Mouse (Mus musculus): ENCODE results near the gene Fap.

Fap gene

DNA sequence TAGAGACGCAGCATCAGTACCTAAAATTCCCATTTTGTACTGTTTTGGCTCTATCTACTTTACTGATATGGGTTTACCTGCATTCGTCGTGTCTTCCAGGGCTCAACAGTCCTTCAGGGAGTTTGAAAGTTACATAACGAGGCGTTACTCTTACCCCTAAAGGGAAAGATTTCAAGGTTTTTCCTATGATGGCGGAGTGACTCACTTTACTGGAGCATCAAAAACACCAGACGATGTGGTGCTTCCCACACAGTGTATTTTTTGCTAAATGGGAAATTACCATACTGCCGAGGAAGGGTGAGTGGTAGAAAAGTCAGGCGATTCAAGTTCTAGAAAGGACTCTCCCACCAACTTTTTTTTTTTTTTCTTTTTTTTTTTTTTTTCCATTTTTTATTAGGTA lies 47.5 kb downstream of the Fap start:
- no peak for DNase-seq (ENCODE audit: low read depth, low spot score)

DNA sequence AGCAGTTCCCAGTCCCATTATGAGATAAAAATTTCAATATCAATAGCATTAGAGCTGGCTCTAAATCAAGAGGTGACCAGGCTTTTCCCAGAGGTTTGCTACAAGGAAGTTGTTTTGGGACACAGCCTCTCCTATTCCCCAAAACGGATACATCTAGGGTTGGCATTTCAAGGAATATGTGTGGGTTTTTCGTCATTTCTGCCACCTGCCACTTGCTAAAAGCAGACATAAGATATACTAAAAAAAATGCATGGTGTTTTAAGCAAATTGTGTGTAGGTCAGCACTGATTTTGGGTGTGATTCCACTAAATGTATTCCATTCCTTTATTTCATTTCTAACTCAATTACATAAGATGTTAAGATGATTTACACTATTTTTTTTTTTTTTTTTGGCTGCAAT lies 56.1 kb downstream of the Fap start:
- no peak for DNase-seq (ENCODE audit: low read depth, low spot score)

DNA sequence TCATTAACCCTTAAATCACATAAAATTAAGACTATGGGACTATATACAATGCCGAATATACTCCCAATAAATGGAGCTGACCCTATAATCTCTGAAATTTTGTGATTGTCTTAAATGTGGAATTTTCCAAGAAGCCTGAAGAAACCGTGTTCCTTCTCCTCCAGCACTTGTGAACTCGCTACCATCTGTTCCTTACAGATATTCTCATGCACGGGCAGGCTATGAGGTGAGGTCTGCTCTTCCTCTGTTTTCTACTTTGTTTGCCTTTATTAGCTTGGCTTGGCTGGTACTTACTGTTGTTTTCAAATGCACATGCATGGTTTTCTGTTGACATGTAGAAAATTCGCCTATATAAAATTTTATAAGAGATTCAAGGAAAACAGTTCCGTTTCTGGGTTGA lies 59.4 kb downstream of the Fap start:
- DNase-seq (ENCODE audit: low read depth, low spot score) = no peak

DNA sequence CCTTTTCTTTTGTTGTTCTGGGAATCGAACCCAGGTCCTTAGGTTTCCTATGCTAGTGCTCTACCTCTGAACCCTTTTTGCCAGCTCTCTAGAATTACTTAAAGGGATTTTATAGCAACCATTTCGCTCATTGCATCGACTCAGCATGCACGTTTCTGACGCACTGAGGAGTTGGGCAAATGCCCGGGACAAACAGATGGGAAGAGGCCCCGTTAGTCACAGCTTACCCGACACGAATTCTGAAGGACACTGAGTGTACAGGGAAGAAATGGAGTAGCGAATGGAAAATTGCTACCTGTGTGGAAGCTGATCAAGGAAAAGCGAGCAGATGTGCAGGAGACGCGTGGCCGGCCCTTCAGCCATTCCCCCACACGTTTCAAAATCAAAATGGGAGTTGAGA lies 60.4 kb downstream of the Fap start:
- DNase-seq (ENCODE audit: low read depth, low spot score) = no peak

DNA sequence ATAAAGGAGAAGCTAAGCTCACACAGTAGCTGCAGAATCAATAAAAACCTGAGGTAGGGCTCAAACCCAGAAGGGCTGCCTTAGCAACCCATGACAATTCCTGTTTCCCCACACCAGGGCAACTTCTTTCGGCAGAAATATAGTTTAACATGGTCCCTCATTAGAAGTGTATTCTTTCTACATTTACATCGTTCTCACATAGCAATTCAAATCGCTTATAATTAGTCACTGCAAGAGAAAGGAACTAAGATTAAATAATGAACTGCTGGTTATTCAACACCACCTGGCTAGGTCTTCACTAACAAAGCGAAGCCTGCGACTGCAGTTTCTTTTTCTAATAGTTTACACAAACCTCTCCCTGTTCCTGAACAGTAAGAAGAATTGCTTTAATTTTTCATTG lies 66.7 kb downstream of the Fap start:
- no peak for DNase-seq (ENCODE audit: low read depth, low spot score)

DNA sequence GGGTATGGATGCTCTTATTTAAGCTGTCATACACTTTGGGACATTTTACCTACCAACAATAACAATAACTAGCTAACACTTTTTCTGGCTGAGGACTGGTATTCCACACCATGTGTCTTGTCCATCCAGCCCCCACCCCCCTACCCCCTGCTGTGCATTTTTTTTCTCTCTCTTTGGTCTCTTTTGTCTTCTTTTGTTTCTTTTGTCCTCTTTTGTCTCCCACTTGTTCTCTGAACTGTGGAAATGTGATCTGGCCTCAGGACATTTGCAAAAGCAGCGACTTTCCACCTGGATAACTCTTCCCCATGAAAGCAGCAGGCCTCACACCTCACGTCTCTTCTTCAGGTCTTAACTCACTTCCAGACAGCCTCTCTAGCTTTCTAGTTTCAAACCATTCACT lies 67.4 kb downstream of the Fap start:
- no peak for DNase-seq (ENCODE audit: low read depth, low spot score)

DNA sequence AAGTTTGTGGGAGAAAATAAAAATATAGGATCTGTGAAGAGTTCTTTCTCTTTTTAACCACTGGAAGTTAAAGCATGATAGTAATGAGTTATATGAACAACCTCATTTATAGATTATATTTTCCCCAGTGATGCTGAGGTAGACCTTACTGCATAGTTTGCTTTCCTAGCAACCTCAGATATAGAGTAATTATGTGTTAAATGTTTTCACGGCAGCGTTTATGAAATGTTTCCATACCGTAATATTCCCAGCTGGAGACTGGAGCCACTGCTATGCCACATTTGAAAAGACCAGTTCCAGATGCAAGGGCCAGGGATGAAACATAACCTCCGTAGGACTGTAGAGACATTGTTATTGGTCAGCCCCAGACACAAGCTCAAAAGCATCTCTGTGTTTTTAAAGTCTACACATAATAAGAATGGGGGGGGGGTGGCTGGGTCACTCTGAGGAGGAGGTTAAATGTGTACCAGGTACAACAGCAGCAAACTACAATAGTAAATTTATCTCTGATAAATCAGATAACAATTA lies 69.5 kb downstream of the Fap start:
- no peak for DNase-seq (ENCODE audit: low read depth, low spot score)

DNA sequence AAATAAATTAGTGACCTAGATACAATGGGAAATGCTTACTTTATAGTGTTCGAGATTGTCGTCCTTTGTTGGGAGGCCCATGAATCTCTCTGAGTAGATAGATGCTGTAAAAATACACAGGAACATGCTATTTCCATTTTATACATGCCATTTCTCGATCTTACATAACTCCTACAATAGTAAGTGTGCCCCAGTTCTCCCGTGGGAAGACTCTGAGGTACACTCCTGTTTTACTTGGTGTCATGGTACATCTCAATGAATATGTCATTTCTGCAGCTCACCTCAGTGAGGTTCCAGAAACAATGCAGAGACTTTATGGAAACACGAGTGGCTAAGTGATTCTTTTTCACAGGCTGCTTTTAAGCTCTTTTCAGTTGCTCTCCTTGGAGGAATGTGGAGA lies 70.5 kb downstream of the Fap start:
- no peak for DNase-seq (ENCODE audit: low read depth, low spot score)

DNA sequence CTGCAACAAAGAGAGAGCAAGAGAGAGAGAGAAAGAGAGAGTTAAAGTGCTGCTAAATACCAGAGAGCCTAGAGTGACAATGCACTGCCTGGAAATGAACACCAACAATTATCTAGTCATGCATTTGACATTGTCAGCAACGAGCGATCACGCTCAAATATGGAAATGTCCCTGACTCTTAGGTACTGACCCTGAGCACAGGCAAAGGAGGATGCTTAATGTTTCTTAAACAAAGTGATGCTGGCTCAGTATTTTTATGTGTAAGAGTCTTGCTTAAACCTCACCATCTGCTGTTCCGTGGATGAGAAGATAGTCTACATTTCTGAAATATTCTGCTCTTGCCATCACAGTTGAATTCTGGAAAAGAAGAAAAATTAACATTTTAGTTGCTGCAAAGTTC lies 71.4 kb downstream of the Fap start:
- no peak for DNase-seq (ENCODE audit: low read depth, low spot score)

DNA sequence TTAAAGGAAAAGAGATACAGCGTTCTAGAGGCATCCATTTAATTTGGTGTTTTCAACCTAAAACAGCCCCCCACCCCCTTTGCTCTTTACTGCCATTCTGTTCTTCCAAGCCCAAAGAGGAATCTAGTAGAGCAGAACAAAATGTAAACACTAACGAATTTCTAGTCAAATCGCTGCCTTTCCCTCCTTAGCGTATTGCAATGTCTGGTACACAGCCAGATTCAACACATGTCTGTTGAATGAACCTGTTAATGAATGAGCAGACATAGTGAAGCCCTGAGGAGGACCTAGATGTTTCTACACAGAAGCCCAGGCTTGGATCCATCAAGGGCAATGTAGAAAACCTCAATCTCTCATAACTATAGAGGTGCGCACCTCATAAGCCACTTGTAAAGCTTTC lies 75.1 kb downstream of the Fap start:
- no peak for DNase-seq (ENCODE audit: low read depth, low spot score)

DNA sequence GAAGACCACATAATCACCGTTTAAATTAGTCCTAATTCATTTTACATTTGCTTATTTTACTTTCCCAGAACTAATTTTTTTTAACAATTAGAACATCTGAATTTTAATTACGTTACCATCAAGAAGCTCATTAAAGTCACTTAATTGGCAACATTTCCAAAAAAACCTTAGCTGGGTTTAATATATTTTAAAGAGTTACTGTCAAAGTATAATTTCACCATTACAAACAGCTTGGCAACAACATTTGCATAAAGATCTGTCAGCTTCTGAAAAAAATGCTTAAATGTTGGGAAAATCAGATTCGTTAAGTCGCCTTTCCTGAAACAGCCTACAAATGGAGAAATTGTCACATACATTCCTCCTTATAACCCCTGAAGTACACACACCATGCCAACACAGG lies 75.8 kb downstream of the Fap start:
- DNase-seq (ENCODE audit: low read depth, low spot score) = no peak

DNA sequence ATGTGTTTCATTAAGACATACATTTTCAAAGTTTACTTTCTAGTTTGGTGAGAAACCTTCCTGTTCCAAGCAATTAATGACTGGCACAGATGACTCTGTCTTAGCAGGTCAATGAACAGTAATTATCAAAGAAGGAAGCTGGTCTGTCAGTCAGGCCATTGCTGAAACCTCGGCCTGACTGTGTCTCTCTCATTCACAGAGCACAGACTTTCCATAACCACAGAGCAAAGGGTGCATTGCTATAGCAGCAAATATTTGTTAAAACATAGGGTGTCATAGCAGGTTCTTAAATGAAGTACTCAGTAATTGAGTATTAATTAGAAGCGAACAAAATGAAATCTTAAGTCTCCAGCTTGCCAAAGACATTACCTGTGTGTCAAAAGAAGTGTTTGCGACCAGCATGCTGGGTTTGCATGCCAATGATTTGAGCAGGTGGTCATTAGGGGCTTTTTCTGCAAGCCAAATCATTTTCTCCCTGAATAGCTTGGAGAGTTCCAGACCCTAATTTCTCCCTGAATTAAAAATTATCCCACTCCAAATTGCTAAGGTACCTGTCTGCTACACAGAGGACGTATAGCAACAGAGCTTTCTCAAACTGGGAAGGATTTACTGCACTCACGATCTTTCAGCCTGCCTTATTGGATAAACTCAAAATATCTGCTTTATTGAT lies 76.4 kb downstream of the Fap start:
- DNase-seq (ENCODE audit: low read depth, low spot score) = no peak

DNA sequence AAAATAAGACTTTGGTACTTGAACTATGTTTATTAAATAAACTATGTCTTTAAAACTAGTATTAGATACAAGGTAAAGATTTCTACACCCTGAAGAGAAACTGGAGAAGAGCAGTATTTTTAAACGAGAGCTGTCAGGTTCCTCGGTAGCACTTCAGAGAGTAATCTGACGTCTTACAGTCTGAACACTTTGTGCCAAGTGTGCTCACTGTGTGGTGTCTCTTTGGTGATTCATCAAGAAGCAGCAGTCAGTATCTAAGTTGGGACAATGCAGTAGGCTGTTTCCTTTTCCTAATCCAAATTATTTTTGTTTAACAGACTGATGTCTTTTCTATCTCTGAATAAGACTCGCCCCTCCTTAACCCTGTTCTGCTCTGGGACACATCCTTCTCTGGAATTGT lies 78.5 kb downstream of the Fap start:
- DNase-seq (ENCODE audit: low read depth, low spot score) = no peak

DNA sequence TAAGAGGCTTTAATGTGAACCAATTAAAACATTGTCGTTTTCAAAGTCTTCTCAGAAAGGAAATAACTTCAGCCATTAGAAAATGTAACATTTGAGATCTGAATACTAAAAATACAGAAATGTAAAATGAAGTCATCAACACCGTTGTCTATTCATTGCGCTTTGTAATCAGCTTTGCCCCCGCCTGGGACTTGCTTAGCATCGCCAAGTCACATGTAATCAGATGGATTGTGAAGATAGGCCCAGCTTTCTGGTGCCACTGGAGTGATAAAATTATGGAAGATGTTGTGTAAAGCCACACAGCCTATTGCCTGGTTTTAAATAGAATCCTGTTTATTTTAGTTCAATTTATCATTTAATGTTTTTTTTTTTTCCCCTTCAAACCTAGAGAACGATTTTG lies 84.0 kb downstream of the Fap start:
- no peak for DNase-seq (ENCODE audit: low read depth, low spot score)

DNA sequence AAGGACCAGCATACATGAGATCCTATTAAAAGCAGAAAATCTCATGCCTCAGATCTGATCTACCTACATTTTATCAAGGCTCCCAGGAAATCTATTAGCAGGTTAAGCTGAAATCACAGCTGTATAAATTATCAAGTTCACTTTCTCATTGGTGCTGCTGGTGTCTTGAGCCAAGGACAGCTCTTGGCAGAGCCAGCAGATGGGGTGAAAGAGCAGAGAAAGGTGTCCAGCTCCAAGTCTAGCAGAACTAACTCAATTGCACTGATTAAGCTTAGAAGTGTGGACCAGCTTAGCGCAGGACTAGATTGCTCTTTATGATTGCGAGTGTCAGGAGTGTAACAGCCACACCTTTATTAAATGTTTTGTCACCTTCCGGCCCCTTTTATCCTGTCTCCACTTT lies 89.0 kb downstream of the Fap start:
- no peak for DNase-seq (ENCODE audit: low read depth, low spot score)

DNA sequence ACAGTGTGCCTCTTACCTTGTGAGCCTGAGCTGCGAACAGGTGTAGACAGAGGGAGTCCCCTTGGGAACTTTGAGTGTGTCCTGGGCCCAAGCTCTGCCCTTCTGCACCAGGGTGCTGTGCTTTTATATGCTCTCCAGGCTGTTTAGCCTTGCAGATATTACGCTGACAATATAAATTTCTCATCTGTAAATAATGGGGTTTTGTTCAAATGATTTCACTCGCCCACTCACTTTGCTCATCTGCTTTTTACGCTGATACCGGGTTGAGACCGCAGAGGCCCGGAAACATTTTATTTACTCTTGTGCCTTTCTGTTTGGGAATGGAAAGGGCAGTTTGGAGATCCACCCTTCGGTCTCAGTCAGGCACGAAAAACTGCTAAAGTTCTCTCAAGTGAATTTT lies 90.3 kb downstream of the Fap start, which contains the start of gene Gcg:
TSS of gene Gcg (minus strand) at position 101 of the 400 bp plus-strand sequence.
- DNase-seq (ENCODE audit: low read depth, low spot score) = no peak

DNA sequence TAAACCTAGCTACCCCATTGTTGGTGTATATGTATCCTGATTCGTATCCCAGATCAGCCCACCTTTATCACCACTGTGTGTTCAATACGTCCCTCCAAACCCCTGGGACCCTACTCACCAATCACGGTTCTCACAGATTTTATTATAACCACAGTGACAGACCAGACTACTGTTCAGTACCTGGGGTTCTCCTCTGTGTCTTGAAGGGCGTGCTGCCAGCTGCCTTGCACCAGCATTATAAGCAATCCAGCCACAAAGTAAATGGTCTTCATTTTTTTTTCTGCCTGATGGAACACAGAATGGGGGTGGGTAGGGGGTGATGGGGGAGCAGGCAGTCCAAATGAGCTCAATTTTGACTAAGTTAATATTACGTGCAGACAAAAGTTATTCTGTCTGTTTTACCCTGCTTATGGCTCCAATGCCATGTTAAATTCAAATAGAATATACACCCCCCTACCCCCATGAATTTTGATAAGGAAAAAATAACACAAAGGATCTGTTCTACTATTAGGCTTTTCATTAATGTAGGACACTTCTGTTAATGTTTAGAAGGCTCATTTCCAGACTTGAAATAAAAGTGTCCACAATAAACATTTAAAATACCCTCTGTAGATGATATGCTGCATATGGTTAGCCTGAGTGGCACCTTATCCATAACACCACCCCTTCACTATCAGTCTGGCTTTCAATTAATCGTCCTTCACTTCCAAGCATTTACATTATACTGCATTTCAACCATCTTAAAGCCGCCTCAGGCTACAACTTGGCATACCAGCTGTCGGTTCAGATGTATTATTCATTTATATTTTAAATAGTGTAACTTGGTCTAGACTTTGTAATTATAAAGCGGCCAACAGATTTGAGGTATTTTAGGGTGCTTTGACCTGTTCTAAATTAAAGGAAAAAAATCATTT lies 93.3 kb downstream of the Fap start:
- DNase-seq (ENCODE audit: low read depth, low spot score) = no peak

DNA sequence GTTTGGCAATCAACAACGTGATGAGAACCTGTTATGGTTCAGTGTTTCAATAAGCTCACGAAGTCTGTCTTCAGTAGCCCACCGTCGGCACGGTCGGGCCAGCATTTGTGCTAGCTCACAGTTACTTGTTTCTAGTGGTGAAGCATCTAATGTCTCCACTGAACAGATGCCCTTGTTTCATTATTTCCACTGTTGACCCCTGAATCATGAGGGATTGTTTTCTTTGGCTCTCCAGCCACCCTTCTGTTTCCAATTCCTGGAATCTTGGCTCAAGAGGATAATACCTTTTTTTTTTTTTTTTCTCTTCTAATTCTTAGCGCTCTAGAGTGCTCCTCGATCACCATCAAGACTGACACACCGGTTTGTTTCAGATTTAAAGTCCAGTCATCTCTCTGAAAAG lies 104.3 kb downstream of the Fap start:
- no peak for DNase-seq (ENCODE audit: low read depth, low spot score)

DNA sequence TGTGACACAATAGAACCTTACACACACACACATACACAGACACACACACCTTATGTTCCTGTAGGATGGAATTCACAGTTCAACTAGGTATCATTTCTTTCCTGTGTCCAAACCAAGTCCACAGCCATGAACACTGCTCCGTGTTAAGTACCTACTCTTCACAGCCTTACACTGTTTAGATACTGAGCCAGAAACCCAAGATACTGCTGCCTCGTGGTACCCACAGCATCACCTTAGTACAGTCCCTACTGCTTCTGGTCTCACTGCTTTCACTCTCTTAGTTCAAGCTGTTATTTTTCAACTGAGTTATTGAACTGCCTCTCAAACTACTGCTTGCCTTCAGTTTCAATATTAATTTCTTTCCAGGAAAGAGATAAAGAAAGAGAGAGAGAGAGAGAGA lies 110.6 kb downstream of the Fap start:
- DNase-seq (ENCODE audit: low read depth, low spot score) = no peak

DNA sequence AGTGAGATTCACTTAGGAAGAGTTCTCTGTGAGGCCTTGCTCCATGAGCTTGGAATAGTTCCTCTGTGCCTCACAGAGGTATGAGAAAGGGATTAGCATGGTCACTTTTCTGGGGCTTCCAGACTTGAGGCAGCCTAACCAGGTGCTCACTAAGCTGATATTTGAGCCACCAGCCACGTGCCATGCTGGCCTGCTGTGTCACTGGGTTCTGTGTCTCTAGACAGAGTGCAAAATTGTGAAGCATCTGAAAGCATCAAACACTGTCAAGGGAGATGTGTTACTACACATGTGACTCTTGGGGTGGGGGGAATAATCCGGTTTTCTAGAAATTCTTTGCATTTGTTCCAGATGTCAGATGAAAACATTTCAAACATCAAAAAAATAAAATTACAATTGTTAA lies 111.7 kb downstream of the Fap start:
- no peak for DNase-seq (ENCODE audit: low read depth, low spot score)

DNA sequence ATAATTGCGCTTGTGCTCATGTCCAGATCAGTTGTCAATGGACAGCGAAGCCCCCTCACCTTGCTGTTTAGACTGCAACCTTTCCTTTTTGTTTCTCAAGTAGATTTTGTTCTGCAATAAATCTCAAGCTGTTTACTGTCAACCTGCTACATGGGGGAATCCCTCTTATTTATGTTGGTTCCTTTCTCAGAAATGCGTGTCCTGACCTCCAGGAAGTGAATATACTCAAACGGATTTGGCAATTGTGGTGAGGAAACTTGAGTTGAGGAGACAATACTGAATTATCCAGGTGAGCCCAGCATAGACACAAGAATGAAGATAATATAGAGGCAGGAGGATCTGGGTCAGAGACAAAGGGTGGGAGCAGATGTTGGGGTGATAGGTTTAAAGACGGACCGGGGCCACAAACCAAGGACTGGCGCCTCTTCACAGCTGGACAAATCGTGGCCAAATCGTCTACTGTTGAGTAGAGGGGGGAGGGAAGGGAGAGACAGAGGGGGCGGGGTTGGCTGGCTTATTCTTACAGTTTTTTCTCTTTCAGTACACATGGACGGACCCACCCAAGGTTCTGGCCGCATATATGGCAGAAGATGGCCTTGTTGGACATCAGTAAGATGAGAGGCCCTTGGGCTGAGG lies 112.9 kb downstream of the Fap start:
- no peak for DNase-seq (ENCODE audit: low read depth, low spot score)

DNA sequence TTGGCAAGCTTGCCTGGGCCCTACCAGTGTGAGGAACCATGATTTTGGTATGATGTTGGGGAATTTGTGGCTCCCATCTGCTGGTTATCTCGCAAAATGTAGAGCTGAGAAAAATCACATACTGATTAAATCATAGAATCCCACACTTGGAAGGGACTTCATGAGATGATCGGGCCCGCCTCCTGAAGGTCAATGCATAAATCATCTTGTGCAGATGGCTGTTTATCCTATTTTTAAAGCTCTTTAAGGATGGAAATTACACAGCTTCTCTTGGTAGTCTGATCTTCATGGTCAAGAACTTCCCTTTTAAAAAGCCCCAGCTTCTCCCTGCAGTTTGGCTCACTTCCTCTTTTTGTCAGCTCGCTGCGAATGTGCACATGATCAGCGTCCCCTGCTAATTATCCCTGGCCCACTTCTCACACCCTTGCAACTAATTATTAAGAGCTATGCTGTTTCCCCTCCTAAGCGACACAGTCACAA lies 113.6 kb downstream of the Fap start:
- DNase-seq (ENCODE audit: low read depth, low spot score) = no peak
